Mouse (Mus musculus) heart, embryonic 11.5 days (tissue): Measurements from ENCODE around the gene Gucd1. TPM values are rescaled to one million over a fixed set of nuclear protein-coding genes. Genes with fewer than 3 reads are reported as not detected.
"Not testable (repeated sequence)": the region's sequence is repeated elsewhere in the genome, so short reads cannot be mapped to it uniquely, and the experiment has no call there.

ENCODE experiments used
- ATAC-seq: fragments of 200-750 bp; cut with Nextera tagmentation; replicated peaks from 2 replicates; pipeline ENCODE4 v1.8.0; 2017; ENCODE audit warnings: moderate library complexity; ENCODE audit not compliant: insufficient number of reproducible peaks, low FRiP score, low TSS enrichment
- H3K27ac ChIP-seq: fragments of 300-500 bp; sonication (generic); 2 replicates; pipeline ENCODE4 v1.5.1; 2014; ENCODE audit warnings: mild to moderate bottlenecking, low read depth, low read length
- H3K27me3 ChIP-seq: fragments of 300-500 bp; sonication (generic); 2 replicates; pipeline ENCODE4 v1.6.1; 2014; ENCODE audit warnings: mild to moderate bottlenecking, low read length, mixed read lengths; ENCODE audit not compliant: control insufficient read depth, insufficient read depth
- H3K36me3 ChIP-seq: fragments of 300-500 bp; sonication (generic); 2 replicates; pipeline ENCODE4 v1.6.1; 2014; ENCODE audit warnings: mild to moderate bottlenecking, low read length, moderate library complexity, mixed read lengths; ENCODE audit not compliant: control insufficient read depth, insufficient read depth
- H3K4me1 ChIP-seq: fragments of 300-500 bp; sonication (generic); 2 replicates; pipeline ENCODE4 v1.6.1; 2014; ENCODE audit warnings: low read length; ENCODE audit not compliant: control insufficient read depth, insufficient read depth
- H3K4me2 ChIP-seq: fragments of 300-500 bp; sonication (generic); 2 replicates; pipeline ENCODE4 v1.6.1; 2014; ENCODE audit warnings: mild to moderate bottlenecking, moderate library complexity
- H3K4me3 ChIP-seq: fragments of 300-500 bp; sonication (generic); 2 replicates; pipeline ENCODE4 v1.5.1; 2014; ENCODE audit warnings: low read depth, low read length
- H3K9ac ChIP-seq: fragments of 300-500 bp; sonication (generic); 2 replicates; pipeline ENCODE4 v1.6.1; 2014; ENCODE audit warnings: mild to moderate bottlenecking, low read depth, low read length, moderate library complexity
- H3K9me3 ChIP-seq: fragments of 300-500 bp; sonication (generic); replicated peaks from 2 replicates; pipeline ENCODE4 v1.6.1; 2016; ENCODE audit warnings: low read length; ENCODE audit not compliant: control insufficient read depth
- WGBS: fragments of 180-500 bp; shearing (Covaris S2); extraction: QIAGEN DNeasy Blood & Tissue Kit; methylation state at CpG from one replicate; pipeline ENCODE4 v1.1.7; 2014; ENCODE audit not compliant: insufficient replicate concordance; 5-methylcytosine and 5-hydroxymethylcytosine counted together
- polyA plus RNA-seq: library from polyadenylated mRNA; unstranded; fragments of >200 nt; fragmentation: Nextera tagmentation; extraction: Ambion mirVana; gene quantifications from 2 replicates; pipeline ENCODE4 v1.2.1, GENCODE M21; 2014

The Gucd1 gene
- polyA plus RNA-seq: 30.5 and 35.2 TPM in 2 replicates

DNA sequence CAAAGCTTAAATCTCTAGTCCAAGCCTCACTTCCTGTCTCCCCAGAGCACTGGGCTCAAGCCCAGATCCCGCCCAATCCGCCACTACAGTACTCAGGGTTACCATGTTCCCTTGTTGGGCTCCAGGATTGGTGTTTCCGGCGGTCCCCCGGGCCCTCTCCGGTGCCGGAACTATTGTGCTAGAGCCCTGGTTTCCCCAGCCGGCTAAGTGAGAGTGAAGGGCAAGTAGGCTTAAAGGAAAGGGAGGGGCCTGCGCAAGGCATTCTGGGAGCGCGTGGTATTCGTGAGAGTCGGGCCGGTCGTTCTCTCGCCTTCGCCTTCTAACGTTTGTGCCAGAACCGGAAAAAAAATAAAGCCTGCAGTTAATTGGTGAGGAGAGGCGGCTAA is at the start of gene Gucd1:
Gene Gucd1, minus strand, starts transcription at position 215 of the 386 bp plus-strand sequence.
- H3K4me2 ChIP-seq: peak within 1 kb of the TSS; percentile 88
- peak within 1 kb of the TSS; percentile 93 for H3K4me3 ChIP-seq
- H3K27ac ChIP-seq: peak within 1 kb of the TSS; percentile 89
- H3K9me3 ChIP-seq: no peaks in the 10 kb centered on the region
- peak within 1 kb of the TSS; percentile 94 for H3K9ac ChIP-seq
- H3K36me3 ChIP-seq: peaks cover 13% of the 10 kb centered on the region
- WGBS: under 1% methylated on average over 20 of the region's 20 CpGs
- no peaks in the 10 kb centered on the region for H3K27me3 ChIP-seq
- H3K4me1 ChIP-seq: peaks cover 29% of the 10 kb centered on the region
- peak; percentile 81 for ATAC-seq

DNA sequence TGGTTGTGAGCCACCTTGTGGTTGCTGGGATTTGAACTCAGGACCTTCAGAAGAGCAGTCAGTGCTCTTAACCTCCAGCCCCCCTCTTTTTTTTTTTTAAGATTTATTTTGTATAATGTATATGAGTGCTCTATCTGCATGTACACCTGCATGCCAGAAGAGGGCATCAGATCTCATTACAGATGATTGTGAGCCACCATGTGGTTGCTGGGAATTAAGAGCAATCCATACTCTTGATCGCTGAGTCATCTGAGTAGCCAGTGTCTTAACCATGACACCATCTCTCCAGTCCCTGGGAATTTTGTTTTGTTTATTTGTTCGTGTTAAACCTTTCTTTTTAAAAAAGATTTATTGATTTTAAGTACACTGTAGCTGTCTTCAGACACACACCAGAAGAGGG is 49.0 kb upstream of the Gucd1 start:
- WGBS: 82% methylated on average over 2 of the region's 2 CpGs
- H3K4me1 ChIP-seq, H3K9ac ChIP-seq, H3K4me2 ChIP-seq, H3K9me3 ChIP-seq, H3K27me3 ChIP-seq, ATAC-seq, H3K4me3 ChIP-seq, H3K27ac ChIP-seq, H3K36me3 ChIP-seq: not testable (repeated sequence)

DNA sequence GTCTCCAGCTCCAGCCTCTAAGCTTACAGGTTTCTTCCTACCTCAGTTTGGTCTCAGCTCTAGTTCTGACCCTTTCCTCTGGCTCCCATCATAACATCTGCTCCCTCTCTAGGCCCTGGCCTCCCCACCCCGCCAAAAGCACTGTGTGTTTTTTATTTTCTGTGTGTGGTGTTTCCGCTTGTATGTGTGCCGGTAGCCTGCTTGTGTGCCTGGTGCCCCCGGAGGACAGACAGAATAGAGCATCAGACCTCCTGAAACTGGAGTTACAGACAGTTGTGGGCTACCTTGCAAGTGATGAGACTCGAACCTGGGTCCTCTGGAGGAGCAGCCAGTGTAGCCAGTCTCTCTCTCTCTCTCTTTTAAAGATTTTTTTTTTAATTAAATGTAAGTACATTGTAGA is 48.5 kb upstream of the Gucd1 start:
- ATAC-seq: no peak
- Histone ChIP-seq H3K27ac (no peak overlapping the region), H3K27me3 (peaks cover 14% of the 10 kb centered on the region), H3K36me3 (no peaks in the 10 kb centered on the region), H3K4me2 (no peak overlapping the region), H3K4me3 (no peak overlapping the region), H3K9ac (no peak overlapping the region), H3K9me3 (no peaks in the 10 kb centered on the region), H3K4me1 (peaks cover 8% of the 10 kb centered on the region)
- WGBS: 82% methylated on average over 5 of the region's 5 CpGs

DNA sequence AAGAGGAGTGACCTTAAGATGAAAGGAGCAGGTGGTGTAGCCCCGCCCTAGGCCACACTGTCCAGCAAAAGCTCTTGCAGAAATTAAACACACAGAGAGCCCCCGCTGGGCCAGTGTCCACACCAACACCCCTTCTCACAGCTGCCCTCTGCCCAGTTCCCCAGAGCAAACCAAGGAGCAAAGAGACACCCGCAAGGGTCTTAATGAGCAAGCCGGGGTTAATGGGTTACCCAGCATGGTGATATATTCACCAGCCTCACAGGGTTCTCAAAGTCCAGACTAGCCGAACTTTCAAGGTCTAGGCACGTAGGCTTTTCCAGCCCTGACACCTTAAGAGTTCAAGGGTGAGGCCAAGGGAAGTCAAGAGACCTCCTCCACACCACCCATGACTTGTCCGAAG is 48.1 kb upstream of the Gucd1 start:
- no peak overlapping the region for H3K4me3 ChIP-seq
- H3K9me3 ChIP-seq: no peaks in the 10 kb centered on the region
- no peaks in the 10 kb centered on the region for H3K36me3 ChIP-seq
- peaks cover 18% of the 10 kb centered on the region for H3K27me3 ChIP-seq
- peaks cover 8% of the 10 kb centered on the region for H3K4me1 ChIP-seq
- no peak overlapping the region for H3K27ac ChIP-seq
- H3K4me2 ChIP-seq: no peak overlapping the region
- 79% methylated on average over 7 of the region's 7 CpGs for WGBS
- ATAC-seq: no peak
- H3K9ac ChIP-seq: no peak overlapping the region

DNA sequence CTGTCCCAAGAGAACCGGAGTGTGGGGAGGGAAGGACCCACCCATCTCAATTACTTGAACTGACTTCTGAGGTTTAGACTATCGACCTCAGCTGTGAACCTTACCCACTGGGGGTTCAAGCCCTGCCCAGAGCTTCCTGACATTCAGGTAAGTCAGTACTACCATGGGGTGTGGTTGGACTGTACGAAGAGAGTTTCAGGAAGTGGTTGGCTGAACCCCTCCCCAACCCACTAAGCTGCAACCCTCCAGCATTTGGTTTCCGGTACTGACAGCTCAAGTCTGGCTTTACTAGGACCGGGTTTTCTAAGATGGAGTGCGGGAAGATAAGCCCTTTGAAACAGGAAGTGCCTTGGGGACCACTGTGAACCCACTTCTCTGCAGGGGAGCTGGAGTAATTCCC is 47.7 kb upstream of the Gucd1 start:
- Histone ChIP-seq H3K27ac (no peak overlapping the region), H3K27me3 (peaks cover 22% of the 10 kb centered on the region), H3K36me3 (no peaks in the 10 kb centered on the region), H3K4me3 (no peak overlapping the region), H3K4me2 (no peak overlapping the region), H3K4me1 (peaks cover 8% of the 10 kb centered on the region), H3K9me3 (no peaks in the 10 kb centered on the region), H3K9ac (no peak overlapping the region)
- ATAC-seq: no peak
- WGBS: 56% methylated on average over 6 of the region's 6 CpGs

DNA sequence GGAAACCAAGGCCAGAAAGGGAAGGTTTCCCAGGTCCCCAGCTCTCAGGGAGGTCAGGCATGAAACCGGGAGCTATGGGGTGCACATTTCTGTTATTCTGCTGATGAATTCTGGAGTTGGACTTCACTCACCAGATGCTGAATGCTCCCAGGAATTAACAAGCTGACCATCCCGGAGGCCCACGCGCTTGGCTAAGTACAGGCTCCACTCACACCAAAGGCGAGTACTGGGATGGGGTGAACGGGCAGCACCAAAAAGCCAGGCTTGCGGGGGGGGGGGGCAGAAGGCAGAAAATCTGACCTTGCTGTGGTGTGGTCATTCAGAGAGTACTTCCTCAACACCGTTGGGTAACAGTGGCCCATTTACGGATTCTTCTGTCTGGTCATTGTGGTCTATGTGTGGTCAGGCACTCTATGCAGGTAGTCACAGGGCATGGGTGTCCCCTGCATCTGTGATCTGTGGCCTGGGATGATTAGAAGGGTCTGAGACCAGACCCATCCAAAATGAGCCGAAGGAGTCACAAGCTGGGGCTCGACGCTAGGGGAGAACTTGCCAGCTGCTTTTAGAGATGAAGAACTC is 47.0 kb upstream of the Gucd1 start:
- Histone ChIP-seq H3K9me3 (no peaks in the 10 kb centered on the region), H3K36me3 (no peaks in the 10 kb centered on the region), H3K4me2 (no peak overlapping the region), H3K4me3 (no peak overlapping the region), H3K27me3 (peaks cover 29% of the 10 kb centered on the region), H3K4me1 (peaks cover 10% of the 10 kb centered on the region), H3K9ac (no peak overlapping the region), H3K27ac (no peak overlapping the region)
- WGBS: 82% methylated on average over 12 of the region's 12 CpGs
- ATAC-seq: no peak

DNA sequence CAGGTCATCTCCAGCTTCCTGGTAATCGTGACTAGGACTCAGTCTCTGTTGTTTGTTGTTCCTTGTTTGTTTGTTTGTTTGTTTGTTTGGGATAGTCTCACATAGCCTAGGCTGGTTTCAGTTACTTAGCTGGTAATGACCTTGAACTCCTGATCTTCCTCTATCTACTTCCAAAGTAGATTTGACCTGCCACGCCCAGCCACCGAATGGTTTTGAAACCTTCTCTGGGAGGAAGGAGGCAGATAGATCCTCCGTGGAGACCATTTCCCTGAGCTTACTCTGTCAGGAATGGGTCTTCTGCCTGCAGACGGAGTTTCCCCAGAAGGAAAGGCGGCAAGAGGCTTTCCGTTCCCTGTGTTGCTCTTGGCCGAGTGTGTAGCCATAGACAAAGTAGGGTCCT is 44.8 kb upstream of the Gucd1 start:
- H3K9me3 ChIP-seq: no peaks in the 10 kb centered on the region
- peaks cover 10% of the 10 kb centered on the region; the same call in 1 of the 2 replicates for H3K4me1 ChIP-seq
- H3K36me3 ChIP-seq: no peaks in the 10 kb centered on the region
- H3K4me3 ChIP-seq: no peak overlapping the region
- WGBS: 77% methylated on average over 8 of the region's 8 CpGs
- no peak overlapping the region for H3K27ac ChIP-seq
- H3K9ac ChIP-seq: no peak overlapping the region
- no peak overlapping the region for H3K4me2 ChIP-seq
- ATAC-seq: no peak
- H3K27me3 ChIP-seq: peaks cover 43% of the 10 kb centered on the region

DNA sequence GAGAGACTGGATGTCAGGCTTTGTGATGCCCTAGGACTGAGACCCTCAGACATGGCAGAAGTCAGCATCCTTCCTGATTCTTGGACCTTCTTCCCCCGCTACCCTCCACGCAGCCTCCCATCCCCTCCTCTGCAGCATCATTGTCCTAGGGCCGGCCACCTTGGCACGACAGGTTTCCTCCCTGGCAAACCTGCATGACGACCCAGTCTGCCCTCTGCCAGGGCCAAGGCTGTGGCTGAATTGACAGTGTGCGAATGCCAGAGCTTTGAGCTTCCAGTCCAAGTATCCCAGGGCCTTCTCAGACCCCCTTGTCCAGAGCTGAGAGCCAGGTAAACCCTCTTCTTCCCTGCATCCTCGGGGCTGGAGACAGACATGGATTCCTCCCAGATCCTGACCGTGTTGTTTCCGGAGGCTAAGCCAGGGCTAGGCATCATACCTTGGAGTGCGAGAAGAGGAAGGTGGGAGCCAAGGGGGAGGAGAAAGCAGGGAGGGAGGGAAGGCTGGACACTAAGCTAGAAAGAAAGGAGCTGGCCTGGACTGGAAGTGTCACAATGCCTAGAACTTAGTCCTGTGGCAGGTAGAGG is 43.4 kb upstream of the Gucd1 start, which contains the start of gene Ggt1:
Gene Ggt1, plus strand, starts transcription at position 534 of the 584 bp plus-strand sequence.
- Histone ChIP-seq H3K36me3 (no peaks in the 10 kb centered on the region), H3K27ac (no peak within 1 kb of the TSS), H3K27me3 (peaks cover 45% of the 10 kb centered on the region), H3K4me3 (peak within 1 kb of the TSS; percentile 55), H3K4me2 (peak within 1 kb of the TSS; percentile 98), H3K9me3 (no peaks in the 10 kb centered on the region), H3K4me1 (peaks cover 11% of the 10 kb centered on the region), H3K9ac (no peak within 1 kb of the TSS)
- no peak for ATAC-seq
- 55% methylated on average over 10 of the region's 10 CpGs for WGBS

DNA sequence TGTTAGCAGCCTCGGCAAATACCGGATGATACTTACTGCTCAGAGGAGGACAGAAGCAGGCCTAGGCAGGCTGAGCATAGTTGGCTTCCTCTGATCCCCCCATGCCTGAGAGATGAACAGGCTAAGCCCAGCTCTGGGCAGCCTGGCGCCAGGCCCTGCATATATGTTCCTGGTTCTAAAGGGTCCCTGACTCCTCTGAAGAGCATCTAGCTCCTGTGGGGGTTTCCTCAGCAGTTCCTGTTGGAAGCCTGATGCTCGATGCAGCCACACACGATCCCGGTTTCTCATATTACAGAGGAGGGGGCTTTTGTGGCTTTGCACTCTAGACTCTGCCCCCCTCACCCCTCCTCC is 42.8 kb upstream of the Gucd1 start:
- Histone ChIP-seq H3K36me3 (no peaks in the 10 kb centered on the region), H3K9me3 (no peaks in the 10 kb centered on the region), H3K27ac (no peak overlapping the region), H3K4me2 (peak overlapping the region; percentile 98), H3K27me3 (peaks cover 45% of the 10 kb centered on the region), H3K4me3 (peak overlapping the region; percentile 55), H3K4me1 (peaks cover 16% of the 10 kb centered on the region), H3K9ac (no peak overlapping the region)
- ATAC-seq: no peak
- WGBS: 14% methylated on average over 6 of the region's 6 CpGs
